Mouse (Mus musculus): ENCODE data around the gene Fktn.
"Not testable (repeated sequence)": the region's sequence is repeated elsewhere in the genome, so short reads cannot be mapped to it uniquely, and the experiment has no call there.

Gene Fktn

DNA sequence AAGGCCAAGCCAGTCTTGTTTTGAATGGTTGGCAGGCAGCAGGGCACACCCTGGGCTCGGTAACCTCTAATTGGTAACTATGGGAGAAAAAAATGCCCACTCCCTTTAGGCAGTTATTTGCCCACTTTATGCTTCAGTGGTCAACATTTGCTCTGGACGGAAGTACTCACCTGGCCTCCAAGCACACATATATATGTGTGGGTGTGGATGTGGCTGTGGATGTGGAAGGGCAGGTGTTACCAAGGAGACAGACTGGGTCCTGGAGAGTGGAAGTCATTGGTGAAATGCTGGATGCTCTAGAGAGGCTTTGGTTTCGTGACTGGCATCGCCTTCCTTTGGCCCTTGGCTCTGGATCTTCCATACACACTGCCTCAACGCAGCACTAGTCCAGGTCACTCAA, 58.2 kb downstream of the Fktn start:
- DNase-seq = no peak

DNA sequence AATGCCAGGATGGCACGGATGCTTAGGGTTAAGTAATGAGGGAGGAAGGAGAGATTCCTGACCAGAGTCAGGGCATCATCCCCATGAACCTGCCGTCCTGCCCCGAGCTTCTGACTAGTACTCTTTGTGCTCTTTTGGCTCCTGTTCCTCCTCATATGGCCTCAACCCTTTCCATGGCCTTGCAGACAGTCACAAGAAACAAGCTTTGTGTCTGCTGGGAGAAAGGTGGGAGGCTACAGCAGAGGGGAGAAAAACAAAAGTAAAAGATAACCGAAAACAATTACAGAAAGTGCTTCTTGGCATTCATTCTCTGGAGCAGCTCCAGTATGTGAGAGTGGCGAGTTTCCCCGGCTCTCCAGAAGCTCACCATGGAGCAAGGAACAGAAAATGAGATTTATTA, 60.1 kb downstream of the Fktn start:
- DNase-seq = no peak

DNA sequence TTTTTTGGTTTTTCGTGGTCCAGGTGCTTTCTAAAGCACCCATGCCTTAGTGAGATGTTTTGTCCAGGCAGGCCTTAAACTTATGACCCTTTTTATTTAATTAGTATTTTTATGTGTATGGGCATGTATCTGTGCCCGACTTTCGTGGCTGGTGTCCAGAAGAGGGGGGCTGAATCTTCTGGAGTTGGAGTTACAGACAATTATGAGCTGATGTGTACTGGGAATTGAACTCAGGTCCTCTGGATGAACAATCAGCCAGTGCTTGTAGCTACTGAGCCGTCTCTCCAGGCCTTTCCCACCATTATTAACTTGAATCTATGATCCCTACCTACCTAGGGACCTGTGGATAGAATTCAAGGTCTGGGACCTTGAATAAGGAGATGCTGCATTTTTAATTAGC, 67.6 kb downstream of the Fktn start:
- no peak for DNase-seq

DNA sequence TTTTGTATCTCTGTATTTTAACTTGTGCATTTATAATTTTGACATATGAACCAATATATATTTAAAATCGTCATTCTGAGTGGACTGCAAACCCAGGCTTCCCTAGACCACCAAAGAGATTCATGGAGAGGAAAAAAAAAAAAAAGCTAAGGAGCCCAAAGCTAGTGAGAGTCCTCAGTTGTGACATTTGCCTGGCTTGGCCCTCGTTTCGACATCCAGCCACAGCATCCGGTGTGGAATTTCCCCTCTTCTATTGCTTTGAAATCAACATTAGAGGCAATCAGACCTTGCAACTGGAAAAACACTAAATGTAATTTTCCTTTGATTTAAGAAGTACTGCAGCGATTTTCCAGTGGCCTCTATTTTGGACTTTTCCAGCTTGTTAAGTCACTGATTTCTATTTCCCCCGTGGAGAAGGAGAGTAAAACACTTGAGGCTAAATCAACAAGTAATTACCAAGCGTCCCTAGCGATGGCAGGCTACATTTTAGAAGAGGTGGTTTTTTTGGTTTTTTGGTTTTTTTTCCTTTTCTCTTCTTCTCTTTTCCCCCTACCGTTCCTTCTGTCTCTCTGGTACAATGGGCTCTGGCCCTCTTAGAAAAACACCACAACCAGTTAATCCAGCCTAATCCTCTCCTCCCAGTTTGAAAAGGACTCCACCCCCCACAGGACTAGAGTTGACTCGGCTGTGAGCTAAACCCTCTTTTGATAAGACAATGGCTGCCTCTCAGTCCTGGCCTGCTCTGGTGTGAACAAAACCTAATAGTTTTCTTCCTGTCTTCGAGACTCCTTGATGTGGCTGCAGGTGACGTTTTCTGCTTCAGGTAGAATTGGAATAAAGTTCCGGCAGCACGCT, 68.6 kb downstream of the Fktn start:
- no peak for DNase-seq

DNA sequence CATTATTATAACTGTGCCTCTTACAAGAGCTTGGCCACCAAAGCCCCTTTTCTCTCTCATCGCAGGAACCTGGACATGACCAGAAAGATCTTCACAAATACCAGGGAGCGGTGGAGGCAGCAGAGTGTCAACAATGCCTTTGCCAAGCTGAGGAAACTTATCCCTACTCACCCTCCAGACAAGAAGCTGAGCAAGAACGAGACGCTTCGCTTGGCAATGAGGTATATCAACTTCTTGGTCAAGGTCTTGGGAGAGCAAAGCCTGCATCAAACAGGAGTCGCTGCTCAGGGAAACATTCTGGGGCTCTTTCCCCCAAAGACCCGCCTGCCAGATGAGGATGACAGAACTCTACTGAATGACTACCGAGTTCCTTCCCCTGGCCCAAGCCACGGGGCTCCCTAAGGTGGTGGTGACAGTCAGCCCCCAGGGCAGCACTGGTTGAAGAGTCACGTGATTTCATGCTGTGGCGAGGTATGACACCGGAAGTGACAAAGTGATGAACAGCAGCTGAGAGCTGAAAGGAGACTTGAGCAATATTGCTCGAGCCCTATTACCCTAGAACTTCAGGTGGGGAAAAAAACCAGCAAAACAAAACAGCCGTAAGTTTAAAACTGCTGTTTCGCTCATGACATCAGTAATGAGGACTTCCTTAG, 72.1 kb downstream of the Fktn start:
- DNase-seq = peak; percentile 6 to 15

DNA sequence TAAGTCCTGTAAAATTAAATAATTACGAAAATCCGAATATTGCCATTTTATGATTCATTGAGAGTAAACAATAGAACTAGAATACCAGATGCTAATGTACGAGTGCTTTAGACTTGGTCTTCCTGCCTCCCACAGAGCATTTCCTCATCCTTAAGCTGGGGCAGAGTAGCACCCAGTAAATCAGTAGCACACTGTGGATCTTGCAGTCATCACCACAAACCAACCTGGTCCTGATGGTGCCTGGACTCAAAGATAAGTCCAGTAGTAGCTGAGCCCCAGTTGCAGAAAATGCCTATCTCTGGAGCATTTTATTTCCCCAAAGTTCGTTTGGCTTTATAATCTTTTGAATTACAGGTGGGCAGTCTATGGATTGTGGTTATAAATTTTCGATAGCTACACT, 73.1 kb downstream of the Fktn start:
- DNase-seq = no peak

DNA sequence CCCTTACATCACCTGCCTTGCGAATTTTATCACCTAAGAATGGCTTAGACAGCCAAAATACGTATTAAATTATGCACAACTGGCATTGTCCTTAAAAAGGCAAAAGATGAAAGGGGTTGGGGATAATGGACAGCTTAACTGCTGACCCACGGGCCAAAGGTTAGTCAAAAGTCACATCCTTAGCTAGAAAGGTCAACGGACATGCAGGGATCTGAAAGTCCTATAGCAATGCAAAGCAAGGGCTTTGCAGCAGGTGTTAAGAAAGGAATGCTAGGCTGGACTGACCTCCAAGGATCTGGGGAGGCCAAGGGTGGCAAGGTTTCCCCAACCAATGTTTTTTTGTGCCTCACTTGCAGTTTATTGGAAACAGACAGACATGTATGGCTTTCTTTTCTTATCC, 75.5 kb downstream of the Fktn start:
- no peak for DNase-seq

DNA sequence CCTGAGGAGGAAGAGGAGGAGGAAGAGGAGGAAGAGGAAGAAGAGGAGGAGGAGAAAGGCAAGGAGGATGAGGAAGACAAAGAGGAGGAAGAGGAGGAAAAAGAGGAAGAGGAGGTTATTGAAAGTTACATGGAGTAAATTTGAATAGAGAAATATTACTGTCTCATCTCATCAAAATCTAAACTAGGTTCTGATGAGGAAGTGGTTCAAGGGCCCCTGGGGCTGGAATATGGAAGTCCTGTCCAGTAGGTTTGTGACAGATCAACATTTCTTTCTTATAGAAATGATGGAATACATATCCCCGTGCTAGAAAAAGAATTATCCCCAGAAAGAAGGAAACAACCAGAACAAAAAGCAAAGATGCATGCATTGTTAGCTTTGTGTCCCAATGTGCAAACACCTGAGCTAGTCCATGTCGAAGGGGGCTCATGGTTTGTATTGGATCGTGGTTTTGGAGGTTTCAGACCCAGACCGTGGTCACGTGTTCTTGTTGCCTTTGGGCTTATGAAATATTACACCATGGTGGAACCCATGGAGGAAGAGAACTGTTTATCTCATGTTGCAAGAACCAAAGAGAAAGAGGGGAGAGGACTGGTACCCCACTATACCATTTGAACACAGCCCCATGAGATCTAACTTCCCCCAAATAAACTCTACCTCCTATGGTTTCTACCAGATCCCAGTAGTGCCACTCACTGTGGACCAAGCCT, 80.6 kb downstream of the Fktn start:
- DNase-seq = no peak

DNA sequence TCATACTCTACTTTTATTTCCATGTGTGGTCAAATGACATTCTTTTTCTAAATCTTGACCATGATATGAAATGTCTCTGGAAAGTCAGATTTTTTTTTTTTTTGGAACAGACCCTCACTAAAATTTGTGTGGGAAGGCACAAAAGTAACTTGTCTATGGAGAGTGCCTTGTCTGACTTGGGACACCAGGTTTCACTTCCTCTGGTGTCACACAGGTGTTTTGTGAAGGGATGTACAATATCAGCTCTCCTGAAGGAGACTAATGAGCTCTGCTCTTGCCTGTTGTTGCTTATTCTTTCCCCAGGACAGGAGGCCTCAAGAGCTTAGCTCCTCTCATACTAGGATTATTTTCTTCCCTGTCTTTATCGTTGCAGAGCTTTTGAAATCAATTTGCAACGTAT, 81.3 kb downstream of the Fktn start:
- DNase-seq = no peak

DNA sequence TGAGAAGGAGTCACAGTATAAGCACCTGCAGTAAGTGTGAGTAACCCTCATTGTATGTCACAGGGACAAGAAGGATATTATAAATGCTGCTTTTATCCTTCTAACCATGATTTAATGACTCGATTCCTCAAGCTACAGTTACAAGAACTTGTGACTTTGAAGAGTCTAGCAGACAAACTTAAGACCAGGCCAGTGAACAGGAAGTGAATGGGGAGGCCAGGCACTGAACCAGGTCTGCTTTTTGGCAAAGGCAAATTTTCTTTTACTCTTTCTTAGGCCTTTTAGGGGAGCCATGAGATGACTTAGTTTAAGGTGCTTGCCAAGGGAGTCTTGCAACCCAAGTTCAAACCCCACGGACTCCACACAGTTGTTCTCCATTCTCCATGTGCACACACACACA, 81.9 kb downstream of the Fktn start:
- no peak for DNase-seq

DNA sequence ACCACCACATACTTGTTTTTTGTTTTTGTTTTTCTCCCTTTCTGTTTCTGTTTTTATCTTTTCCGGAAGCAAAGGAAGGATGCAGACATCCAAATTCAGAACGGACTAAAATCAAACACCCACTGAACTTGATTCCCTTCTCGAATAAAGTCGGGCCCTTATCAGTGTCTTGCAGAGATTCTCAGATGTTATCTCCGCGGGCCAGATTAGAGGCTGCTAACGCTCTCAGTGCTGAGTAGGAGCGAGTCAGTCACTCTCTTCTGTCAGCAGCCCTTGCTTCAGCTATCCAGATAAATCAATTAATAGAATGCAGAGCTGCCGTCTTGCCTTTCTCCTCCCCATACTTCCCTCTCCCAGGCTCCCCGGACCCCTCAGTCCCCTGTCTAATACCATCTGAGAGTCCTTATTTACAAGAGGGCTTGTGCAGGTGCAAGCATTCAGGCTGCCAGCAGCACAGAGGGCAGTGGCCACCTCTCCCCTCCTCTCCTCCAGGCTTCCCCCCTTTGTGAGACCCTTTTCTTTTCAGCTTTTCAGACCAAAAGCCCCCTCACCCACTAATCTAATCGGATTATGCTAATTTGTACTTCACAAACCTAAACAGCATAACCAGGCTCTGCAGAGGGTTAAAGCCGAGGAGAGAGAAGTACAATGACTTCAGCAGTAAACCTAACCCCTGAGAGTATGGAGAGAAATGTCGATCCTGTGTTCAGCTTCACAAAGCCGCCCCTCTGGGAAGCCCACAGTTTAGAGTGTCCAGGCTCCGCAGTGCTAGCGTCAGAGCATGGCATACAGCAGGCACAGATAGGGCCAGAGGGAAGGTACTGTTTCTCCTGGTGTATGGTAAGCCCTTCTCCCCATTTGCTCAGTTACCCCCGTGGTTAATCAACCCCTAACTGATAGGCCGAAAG, 83.3 kb downstream of the Fktn start:
- DNase-seq = no peak

DNA sequence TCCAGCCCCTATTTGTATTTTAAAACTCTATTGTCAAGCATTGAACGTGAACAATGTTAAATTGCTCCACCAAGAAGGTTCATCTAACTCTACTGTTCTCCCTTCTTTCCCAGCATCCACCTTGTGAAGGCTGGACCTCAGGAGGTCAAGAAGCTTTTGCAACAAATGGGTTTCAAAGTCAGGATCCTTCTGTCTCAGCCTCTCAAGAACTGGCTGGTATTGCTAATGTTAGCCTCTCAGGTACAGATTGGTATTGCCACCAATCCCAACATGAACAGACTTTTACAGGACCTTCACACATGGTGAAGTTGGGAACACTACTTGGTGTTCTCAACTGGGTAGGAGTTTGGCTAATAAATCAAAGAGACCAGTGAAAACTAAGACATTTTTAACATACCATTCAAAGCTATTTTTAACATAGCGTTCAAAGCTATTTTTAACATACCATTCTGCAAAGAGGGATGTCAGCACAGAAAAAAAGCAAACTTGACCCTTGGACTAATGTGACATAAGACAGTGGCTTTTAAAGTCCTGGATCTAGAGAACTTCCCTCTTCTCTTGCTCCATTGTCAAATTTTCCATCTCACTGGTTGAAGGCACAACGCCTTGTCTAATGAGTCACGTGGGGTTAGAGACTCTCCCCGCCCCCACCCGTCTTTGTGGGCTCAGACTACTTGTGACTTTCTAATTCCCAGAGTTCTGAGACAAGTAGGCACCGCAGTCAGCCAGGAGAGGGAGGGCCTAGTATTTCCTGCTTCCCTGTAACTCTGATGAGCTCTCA, 85.3 kb downstream of the Fktn start:
- no peak for DNase-seq

DNA sequence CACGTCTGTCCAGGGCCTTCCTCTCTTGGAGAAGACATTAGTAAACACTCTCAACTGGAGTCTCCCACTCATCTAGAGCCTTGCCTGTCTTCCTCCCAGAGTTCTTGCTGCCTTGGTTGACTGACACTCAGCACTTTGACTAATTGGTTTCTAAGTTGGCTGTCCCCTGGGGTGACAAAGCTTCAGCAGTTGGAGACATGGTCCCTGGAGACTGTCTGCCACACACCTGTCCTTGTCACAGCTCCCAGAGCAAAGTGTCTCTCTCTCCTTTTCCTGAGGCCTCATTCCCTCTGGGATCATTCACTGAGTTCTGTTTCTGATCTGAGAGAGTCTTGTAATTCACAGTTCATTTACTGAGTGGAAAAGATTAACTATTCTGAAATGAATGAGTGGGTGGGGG, 86.0 kb downstream of the Fktn start:
- DNase-seq = no peak

DNA sequence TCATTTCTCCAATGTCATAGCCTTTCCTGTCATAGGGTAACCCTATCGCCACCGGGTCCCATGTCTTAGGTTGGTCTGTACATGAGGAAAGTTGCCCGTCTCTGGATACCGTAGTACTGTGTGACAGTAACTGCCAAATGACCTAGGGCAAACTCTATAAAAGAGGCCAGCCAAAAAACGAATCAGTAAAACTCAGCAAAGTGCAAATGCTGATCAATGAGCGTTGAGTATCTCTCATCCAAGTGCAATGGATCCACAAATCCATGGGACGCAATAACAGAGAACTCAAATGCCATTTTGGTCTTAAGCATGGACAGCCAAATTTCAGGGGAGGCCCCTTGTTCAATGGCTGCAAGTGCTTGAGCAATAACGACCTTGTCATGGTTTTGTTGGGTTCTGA, 89.9 kb downstream of the Fktn start:
- DNase-seq = not testable (repeated sequence)

DNA sequence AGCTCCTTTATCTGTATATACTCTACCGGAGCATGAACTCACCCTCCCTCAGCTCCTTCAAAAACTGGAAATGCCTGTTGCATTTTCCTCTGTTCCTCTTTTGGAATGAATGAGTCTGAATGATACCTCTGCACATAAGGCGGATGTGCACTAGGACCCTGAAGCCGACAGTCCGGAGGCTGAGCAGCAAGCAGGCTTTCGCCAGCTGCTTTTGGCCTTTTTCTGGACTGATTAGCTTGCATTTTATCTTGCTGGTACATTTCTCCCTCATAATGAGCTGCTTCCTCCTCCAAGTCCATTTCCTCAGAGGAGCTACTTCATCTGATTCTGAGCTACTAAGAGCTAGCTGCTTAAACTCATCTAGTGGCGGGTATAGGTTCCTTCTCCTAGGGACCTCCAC, 92.6 kb downstream of the Fktn start:
- not testable (repeated sequence) for DNase-seq

DNA sequence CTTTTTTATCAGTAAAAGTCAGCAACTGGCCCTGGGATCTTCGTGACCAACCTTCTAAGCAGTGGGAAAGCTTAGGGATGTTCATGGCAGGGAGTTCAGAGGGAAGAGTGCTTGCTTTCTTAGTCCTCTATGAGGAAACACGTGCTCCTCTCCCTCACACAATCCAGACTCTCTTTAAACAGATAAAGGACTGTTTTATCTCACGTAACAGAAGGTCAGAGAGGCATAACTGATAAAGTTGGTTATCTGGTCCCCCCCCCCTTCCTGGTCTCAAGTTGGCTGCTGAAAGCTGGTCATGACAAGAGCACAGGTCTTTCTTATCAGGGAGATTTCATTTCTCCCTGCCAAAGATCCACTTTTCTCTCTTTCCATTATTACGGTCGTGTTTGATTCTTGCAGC, 104.5 kb downstream of the Fktn start:
- no peak for DNase-seq

DNA sequence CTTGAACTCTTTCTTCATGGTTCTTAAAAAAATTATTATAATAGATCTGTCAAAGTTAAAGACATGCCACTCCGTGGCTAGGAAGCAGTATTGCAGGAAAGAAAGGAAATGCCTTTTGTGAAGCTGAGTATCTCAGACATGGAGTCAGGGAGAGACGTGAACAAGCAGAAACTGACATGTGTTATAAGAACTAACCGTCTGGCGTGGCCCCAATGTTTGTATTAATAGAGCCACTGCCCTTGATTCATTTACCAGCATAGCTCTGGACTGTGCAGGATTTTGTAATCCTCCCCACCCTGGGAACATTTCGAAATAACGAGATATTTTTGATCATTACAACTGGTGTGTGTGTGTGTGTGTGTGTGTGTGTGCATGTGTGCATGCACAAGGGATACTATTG, 109.9 kb downstream of the Fktn start:
- DNase-seq = no peak

DNA sequence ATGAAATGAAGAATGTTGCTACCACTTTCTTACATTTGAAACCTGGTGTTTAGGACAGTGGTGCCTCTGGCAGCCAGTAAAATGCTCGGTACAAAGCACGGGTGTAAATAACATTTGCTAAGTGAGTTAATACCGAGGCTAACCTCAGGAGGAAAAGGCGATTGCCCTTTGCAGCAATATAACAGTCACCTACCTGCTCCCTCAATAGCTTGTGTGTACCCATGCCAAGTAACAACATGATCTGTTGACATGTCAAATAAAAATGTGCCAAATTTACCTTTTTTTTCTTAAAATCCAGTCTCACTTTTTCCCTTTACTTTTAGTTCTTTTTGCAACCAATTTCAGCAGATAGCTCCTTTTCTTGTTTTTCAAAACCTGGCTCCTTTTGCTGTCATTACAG, 111.0 kb downstream of the Fktn start:
- DNase-seq = no peak

DNA sequence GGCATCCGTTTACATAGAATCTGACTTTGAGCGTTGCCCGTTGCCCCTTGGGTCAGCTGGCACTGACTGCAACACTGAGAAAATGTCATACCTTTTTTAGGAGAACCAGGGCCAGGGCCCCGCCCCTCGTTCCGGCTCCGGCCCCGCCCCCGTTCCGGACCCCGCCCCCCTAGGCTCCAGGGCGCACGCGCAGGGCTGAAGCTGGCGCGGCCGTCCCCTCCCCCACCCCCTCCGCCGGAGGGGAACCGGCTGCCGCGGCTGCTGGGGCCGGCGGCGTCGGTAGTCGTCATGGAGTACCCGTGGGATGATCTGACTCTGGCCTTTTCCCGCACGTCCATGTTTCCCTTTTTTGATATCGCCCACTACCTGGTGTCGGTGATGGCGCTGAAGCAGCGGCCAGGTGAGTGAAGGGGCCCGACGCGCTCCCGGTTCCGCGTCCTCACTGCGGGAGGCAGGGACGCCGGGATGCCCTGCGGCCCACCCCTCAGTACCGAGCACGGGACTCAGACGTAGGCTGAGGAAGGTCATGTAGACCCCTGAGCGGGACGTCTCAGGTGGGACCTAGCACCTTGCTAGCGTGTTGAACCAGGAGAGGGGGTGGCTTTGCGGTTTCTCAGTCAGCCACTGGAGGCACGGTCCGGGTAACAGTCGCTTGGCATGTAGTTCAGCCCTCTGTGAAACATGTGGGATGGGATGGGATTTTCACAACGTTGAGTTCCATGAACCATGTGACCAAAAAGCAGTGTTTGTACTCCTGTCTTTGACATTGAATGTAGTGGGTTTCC, 112.2 kb downstream of the Fktn start, which contains the start of gene Tmem38b:
Gene Tmem38b, plus strand, starts transcription at position 225 of the 785 bp plus-strand sequence.
- DNase-seq = peak; percentile 44 to 45

DNA sequence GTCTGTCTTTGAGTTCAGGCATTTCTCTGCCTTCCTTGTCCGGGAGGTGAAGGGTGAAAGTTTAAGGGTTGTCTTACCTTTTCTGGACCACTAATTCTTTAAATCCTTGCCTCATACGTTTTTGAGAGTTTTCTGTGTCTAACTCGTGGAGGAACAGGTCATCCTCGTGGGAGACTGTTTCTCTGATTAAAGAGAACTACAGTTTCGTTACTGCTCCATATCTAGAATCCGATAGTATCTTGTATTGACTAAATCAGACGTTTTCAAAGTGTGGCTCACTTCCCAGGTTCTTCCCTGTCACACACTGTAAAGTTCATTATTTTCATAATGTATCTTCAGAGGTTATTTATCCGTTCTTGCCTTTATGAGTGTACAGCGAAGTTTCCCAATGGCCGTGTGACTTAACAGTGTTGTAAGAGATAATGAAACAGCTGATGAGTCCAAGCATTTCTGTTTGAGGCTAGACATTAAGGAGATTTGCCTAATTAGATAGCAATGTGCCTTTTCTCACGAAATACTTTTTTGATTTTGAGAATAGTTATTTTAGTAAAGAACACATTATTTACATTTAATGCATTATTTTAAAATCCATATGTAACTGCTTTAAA, 112.9 kb downstream of the Fktn start:
- DNase-seq = no peak
